Mouse (Mus musculus): ENCODE results near the gene Atp8a2. TPM values are rescaled to one million over a fixed set of nuclear protein-coding genes. Genes with fewer than 3 reads are reported as not detected.

Gene Atp8a2
- polyA plus RNA-seq, 1 experiment, result 0.36 TPM

DNA sequence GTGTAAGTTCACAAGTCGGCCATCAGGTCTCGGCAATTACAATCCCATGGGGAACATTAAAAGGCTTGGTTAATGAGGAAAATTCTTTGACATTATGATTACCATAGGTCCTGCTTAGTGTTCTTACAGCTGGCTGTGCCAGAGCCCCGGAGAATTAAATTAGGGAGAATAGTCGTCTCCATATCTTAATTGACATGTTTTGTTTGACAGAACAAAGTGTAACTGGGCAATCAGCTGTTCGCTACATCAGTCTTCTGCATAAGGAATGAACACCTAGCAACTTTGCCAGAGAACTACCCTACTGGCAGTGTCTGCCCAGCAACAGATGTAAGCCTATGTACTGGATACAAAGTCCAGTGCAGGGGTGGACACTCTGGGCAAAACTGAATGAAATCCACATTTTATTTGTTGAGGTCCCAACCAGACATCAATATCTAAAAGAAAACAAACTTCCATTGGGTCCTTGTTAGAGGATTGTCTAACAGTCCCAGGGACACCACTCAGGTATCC lies 225.7 kb downstream of the Atp8a2 start:
- TF ChIP-seq CTCF (conservative IDR thresholded peaks at IDR 0.05; ENCODE audit: insufficient read depth, insufficient read length, low read depth, low read length) (no peak), POLR2A (IDR thresholded peaks at IDR 0.05; ENCODE audit: low read depth, low read length) (no peak)
- Histone ChIP-seq H3K4me3 (ENCODE audit: insufficient read depth, low read depth, low read length) (no peak overlapping the region), H3K27ac (ENCODE audit: insufficient read depth, low read depth, low read length) (no peak overlapping the region), H3K27me3 (replicated peaks; ENCODE audit: control insufficient read depth, insufficient read depth, low read length) (no peaks in the 10 kb centered on the region; the same call in 1 of the 2 replicates), H3K36me3 (ENCODE audit: control insufficient read depth, insufficient read depth, low read length) (no peaks in the 10 kb centered on the region), H3K4me1 (ENCODE audit: control insufficient read depth, insufficient read depth, low read length) (no peaks in the 10 kb centered on the region)
- WGBS, result 50% methylated on average over 5 of the region's 5 CpGs
- no peak for DNase-seq

DNA sequence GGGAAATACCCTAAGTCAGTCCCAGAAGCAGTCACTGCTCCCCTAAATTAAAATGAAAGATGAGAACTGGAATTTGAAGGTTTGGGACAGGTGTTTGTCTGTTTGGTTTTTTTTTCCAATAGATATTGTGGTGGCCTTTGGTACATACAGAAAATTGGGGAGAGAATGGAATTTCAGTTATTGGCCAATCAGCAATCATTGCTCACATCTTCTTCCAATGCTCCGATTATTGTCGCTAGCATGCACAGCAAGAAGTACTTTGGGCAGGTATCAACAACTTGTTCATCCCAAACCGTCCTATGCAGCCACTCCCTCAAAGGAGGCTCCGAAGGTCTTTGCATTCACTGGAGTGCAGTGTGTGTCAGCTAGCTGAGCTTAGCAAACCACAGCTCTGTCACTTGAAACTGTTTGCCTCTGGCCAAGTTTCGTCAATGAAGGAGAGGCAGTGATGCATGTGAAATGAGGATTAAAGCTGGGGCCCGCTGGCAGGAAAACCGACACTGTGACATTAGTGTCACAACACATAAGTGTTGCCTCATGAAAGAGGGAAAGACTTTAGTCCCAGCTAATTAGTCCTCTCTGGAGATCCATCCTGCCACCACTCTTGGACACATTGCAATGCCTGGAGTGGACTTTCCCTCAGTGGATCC lies 227.4 kb downstream of the Atp8a2 start:
- DNase-seq, result peak; percentile 30
- no peaks in the 10 kb centered on the region for H3K4me1 ChIP-seq (ENCODE audit: control insufficient read depth, insufficient read depth, low read length)
- no peaks in the 10 kb centered on the region for H3K36me3 ChIP-seq (ENCODE audit: control insufficient read depth, insufficient read depth, low read length)
- no peaks in the 10 kb centered on the region for H3K27me3 ChIP-seq (replicated peaks; ENCODE audit: control insufficient read depth, insufficient read depth, low read length)
- H3K4me3 ChIP-seq (ENCODE audit: insufficient read depth, low read depth, low read length), result no peak overlapping the region
- H3K27ac ChIP-seq (ENCODE audit: insufficient read depth, low read depth, low read length), result no peak overlapping the region
- WGBS, result 22% methylated on average over 7 of the region's 7 CpGs
- no peak for TF ChIP-seq CTCF (conservative IDR thresholded peaks at IDR 0.05; ENCODE audit: insufficient read depth, insufficient read length, low read depth, low read length)
- no peak for TF ChIP-seq POLR2A (IDR thresholded peaks at IDR 0.05; ENCODE audit: low read depth, low read length)

DNA sequence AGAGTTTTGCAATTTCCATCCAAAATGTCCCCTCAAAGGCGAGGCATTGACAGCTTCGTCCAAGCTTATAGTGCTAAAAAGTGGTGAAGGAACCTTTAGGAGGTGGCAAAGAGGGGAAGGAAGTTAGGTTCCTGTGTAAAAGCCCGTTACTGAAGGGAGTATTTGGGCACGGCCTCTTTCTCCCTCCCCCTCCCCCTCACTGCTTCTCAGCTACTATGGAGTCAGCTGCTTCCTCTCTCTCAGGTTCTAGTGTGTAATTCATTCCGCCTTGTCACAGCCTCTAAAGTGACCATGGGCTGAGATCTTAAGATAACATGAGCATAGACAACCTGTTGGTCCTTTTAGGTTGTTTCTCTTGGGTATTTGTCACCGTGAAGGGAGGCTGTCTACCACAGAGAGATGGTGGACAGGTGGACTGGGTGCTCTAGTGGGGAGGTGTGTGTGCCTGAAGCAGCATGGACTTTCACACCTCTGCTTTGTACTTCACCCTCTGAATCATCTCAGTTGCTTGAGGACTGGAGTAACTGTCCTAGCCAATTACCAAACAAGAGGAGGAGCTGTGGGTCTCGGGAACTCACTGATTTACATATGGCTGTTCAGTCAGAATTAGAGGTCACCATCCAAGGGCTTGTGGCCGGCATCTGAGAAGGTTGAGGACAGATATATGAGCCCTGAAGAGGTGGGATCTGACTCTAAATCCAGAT lies 229.0 kb downstream of the Atp8a2 start:
- no peaks in the 10 kb centered on the region for H3K27me3 ChIP-seq (replicated peaks; ENCODE audit: control insufficient read depth, insufficient read depth, low read length)
- 47% methylated on average over 8 of the region's 8 CpGs for WGBS
- DNase-seq, result no peak
- no peaks in the 10 kb centered on the region for H3K36me3 ChIP-seq (ENCODE audit: control insufficient read depth, insufficient read depth, low read length)
- no peaks in the 10 kb centered on the region for H3K4me1 ChIP-seq (ENCODE audit: control insufficient read depth, insufficient read depth, low read length)
- H3K4me3 ChIP-seq (ENCODE audit: insufficient read depth, low read depth, low read length), result no peak overlapping the region
- no peak overlapping the region for H3K27ac ChIP-seq (ENCODE audit: insufficient read depth, low read depth, low read length)
- TF ChIP-seq CTCF (conservative IDR thresholded peaks at IDR 0.05; ENCODE audit: insufficient read depth, insufficient read length, low read depth, low read length) (no peak), POLR2A (IDR thresholded peaks at IDR 0.05; ENCODE audit: low read depth, low read length) (no peak)

DNA sequence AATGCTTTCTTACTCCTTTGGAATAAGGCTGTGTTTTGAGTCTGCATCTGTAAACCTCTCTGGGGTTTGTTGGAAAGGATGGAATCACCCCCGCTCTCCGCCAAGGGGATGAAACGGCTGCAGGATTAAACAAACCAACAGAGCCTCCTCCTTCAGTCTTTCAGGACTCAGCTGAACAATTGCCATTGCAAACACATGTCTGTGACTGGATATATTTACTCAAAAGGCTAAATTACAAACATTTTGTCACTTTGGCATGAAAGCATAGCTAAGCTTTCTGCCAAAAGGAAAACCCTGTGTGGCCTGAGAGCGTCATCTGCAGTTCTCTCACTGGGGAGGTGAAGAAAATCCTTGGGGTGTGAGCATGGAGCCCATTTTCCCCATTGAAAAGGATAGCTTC lies 230.0 kb downstream of the Atp8a2 start:
- H3K4me1 ChIP-seq (ENCODE audit: control insufficient read depth, insufficient read depth, low read length), result no peaks in the 10 kb centered on the region
- H3K36me3 ChIP-seq (ENCODE audit: control insufficient read depth, insufficient read depth, low read length), result no peaks in the 10 kb centered on the region
- TF ChIP-seq POLR2A (IDR thresholded peaks at IDR 0.05; ENCODE audit: low read depth, low read length) (no peak), CTCF (conservative IDR thresholded peaks at IDR 0.05; ENCODE audit: insufficient read depth, insufficient read length, low read depth, low read length) (no peak)
- no peak for DNase-seq
- no peak overlapping the region for H3K27ac ChIP-seq (ENCODE audit: insufficient read depth, low read depth, low read length)
- no peaks in the 10 kb centered on the region for H3K27me3 ChIP-seq (replicated peaks; ENCODE audit: control insufficient read depth, insufficient read depth, low read length)
- no peak overlapping the region for H3K4me3 ChIP-seq (ENCODE audit: insufficient read depth, low read depth, low read length)
- 77% methylated on average over 4 of the region's 4 CpGs for WGBS

DNA sequence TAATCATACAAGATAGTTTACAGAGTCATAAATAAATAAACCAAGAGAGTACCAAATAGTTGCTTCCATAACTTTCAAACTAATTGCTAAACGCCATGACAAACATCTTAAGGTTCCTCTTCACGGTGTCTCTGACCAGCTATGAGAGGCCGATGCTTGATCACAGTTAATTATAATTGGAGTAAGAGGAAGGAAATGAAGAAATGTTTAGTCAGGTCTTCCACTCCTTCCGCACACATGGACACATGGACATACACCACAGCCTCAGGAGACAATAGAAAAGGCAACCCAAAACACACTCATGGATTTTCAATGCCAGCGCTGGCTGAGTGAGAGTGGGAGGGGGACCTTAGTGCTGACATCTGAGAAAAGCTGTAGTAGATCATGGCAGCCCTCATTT lies 232.4 kb downstream of the Atp8a2 start:
- DNase-seq, result no peak
- Histone ChIP-seq H3K27me3 (replicated peaks; ENCODE audit: control insufficient read depth, insufficient read depth, low read length) (no peaks in the 10 kb centered on the region), H3K36me3 (ENCODE audit: control insufficient read depth, insufficient read depth, low read length) (no peaks in the 10 kb centered on the region), H3K27ac (ENCODE audit: insufficient read depth, low read depth, low read length) (no peak overlapping the region), H3K4me3 (ENCODE audit: insufficient read depth, low read depth, low read length) (no peak overlapping the region), H3K4me1 (ENCODE audit: control insufficient read depth, insufficient read depth, low read length) (no peaks in the 10 kb centered on the region)
- WGBS, result 83% methylated on average over 5 of the region's 5 CpGs
- no peak for TF ChIP-seq POLR2A (IDR thresholded peaks at IDR 0.05; ENCODE audit: low read depth, low read length)
- TF ChIP-seq CTCF (conservative IDR thresholded peaks at IDR 0.05; ENCODE audit: insufficient read depth, insufficient read length, low read depth, low read length), result no peak

DNA sequence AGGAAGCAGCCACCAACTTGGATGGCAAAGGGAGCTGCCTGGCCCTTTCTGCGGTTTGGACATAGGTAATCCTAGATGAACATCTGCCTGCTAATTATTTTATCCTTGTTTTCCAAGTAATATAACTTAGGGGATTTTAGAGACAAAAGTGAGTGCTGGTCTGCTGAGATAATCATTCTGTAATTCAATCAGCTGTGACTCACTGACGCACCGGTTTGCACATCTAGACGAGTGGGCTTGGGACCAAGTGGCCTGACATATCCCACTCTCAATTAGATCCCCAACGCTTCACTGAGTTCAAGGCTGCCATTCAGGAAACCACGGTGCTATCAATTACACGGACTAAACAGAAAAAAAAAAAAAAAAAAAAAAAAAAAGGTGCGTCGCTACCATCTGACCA lies 236.0 kb downstream of the Atp8a2 start:
- Histone ChIP-seq H3K36me3 (ENCODE audit: control insufficient read depth, insufficient read depth, low read length) (no peaks in the 10 kb centered on the region), H3K27me3 (replicated peaks; ENCODE audit: control insufficient read depth, insufficient read depth, low read length) (no peaks in the 10 kb centered on the region), H3K4me1 (ENCODE audit: control insufficient read depth, insufficient read depth, low read length) (no peaks in the 10 kb centered on the region), H3K27ac (ENCODE audit: insufficient read depth, low read depth, low read length) (no peak overlapping the region), H3K4me3 (ENCODE audit: insufficient read depth, low read depth, low read length) (no peak overlapping the region)
- DNase-seq, result no peak
- WGBS, result 38% methylated on average over 9 of the region's 9 CpGs
- TF ChIP-seq CTCF (conservative IDR thresholded peaks at IDR 0.05; ENCODE audit: insufficient read depth, insufficient read length, low read depth, low read length) (no peak), POLR2A (IDR thresholded peaks at IDR 0.05; ENCODE audit: low read depth, low read length) (no peak)

DNA sequence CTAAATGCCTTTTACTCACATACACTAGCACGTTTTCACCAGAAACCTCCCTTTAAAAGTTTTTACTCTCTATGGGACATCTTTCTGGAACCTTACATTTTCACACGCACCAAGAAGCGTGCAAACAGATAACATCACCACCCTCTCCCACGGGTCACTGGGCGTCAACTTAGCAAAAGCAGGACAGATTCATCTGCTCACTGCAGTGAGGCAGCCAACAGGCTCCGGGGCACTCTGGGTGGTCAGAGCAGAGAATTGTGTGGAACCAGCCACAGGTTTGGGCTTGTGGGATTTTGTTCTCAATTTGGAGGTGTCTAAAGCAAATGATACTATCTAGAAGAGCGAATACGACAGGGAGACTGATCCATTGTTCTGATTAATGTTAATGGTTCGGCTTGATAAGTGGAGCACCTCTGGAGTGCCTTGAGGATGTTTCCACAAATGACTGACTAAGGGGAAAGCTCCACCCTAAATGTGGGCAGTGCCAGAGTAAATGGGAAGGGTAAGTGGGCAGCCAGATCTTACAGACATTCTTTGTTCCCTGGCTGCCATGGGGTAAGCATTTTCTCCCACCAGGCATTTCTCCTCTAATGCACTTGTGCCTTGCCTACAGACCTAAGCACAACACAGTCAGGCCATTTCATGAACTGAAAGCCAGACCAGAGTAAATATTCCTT lies 236.6 kb downstream of the Atp8a2 start:
- WGBS, result 35% methylated on average over 9 of the region's 9 CpGs
- TF ChIP-seq POLR2A (IDR thresholded peaks at IDR 0.05; ENCODE audit: low read depth, low read length), result no peak
- no peak for TF ChIP-seq CTCF (conservative IDR thresholded peaks at IDR 0.05; ENCODE audit: insufficient read depth, insufficient read length, low read depth, low read length)
- H3K4me1 ChIP-seq (ENCODE audit: control insufficient read depth, insufficient read depth, low read length), result no peaks in the 10 kb centered on the region
- no peak overlapping the region for H3K27ac ChIP-seq (ENCODE audit: insufficient read depth, low read depth, low read length)
- no peak overlapping the region for H3K4me3 ChIP-seq (ENCODE audit: insufficient read depth, low read depth, low read length)
- DNase-seq, result peak; percentile 1
- H3K36me3 ChIP-seq (ENCODE audit: control insufficient read depth, insufficient read depth, low read length), result no peaks in the 10 kb centered on the region
- no peaks in the 10 kb centered on the region for H3K27me3 ChIP-seq (replicated peaks; ENCODE audit: control insufficient read depth, insufficient read depth, low read length)

Measured in kidney, adult 2 months (tissue).